Comparison of ENCODE assay signal across 16 mouse cellular contexts in genomic region chr19:43613293-43614130, GRCm38 (mm10). TPM values are rescaled to one million over a fixed set of nuclear protein-coding genes. Genes with fewer than 3 reads are reported as not detected.
DNase-seq lines count a peak whose midpoint lies in the region; ATAC-seq lines count a peak whose summit lies in the region.
"Had no signal": no experiment of that assay in that cellular context is flagged by ENCODE, and none has a peak within 500 bp of the region (broad histone marks: within the 10 kb centered on the region; RNA-seq: fewer than 3 reads in every experiment).

No protein-coding gene starts in this region.

- H3K4me3 ChIP-seq in heart, embryonic 13.5 days, result peak overlapping the region; percentile 45; the same call in 1 of the 2 replicates
- H3K4me3 ChIP-seq in forebrain, embryonic 13.5 days, result peak overlapping the region; percentile 48
- H3K4me3 ChIP-seq in midbrain, embryonic 11.5 days (ENCODE audit: low read depth, low read length), result peak overlapping the region; percentile 33; the same call in 1 of the 2 replicates

- no peak overlapping the region for H3K27ac ChIP-seq in heart, embryonic 13.5 days (replicated peaks)
- H3K27ac ChIP-seq in forebrain, embryonic 13.5 days, result no peak overlapping the region
- H3K27ac ChIP-seq in midbrain, embryonic 11.5 days (ENCODE audit: low read depth, low read length), result no peak overlapping the region
- H3K27ac ChIP-seq: limb, embryonic 12.5 days; neural tube, embryonic 12.5 days had no signal

- H3K4me1 ChIP-seq in heart, embryonic 13.5 days, result peaks cover 40% of the 10 kb centered on the region
- H3K4me1 ChIP-seq in forebrain, embryonic 13.5 days, result peaks cover 61% of the 10 kb centered on the region
- H3K4me1 ChIP-seq in midbrain, embryonic 11.5 days (ENCODE audit: control insufficient read depth, insufficient read depth, low read length), result peaks cover 32% of the 10 kb centered on the region

- no peak overlapping the region for H3K4me2 ChIP-seq in heart, embryonic 13.5 days
- peak overlapping the region; percentile 75 for H3K4me2 ChIP-seq in forebrain, embryonic 13.5 days
- H3K4me2 ChIP-seq in midbrain, embryonic 11.5 days, result no peak overlapping the region

- H3K9ac ChIP-seq in heart, embryonic 13.5 days, result no peak overlapping the region
- peak overlapping the region; percentile 74 for H3K9ac ChIP-seq in forebrain, embryonic 13.5 days
- no peak overlapping the region for H3K9ac ChIP-seq in midbrain, embryonic 11.5 days (ENCODE audit: low read length)
- H3K9ac ChIP-seq: neural tube, embryonic 12.5 days had no signal

- 3% methylated on average over 26 of the region's 26 CpGs for WGBS in heart, embryonic 13.5 days
- 3% methylated on average over 26 of the region's 26 CpGs for WGBS in forebrain, embryonic 13.5 days
- 1% methylated on average over 26 of the region's 26 CpGs for WGBS in midbrain, embryonic 11.5 days

- no peak for ATAC-seq in heart, embryonic 13.5 days (ENCODE audit: extremely low read depth, insufficient number of reproducible peaks, low FRiP score, low TSS enrichment)
- ATAC-seq in forebrain, embryonic 13.5 days, result no peak
- no peak for ATAC-seq in midbrain, embryonic 11.5 days (ENCODE audit: low FRiP score)
- ATAC-seq: Patski had no signal

- peaks cover 99% of the 10 kb centered on the region for H3K27me3 ChIP-seq in heart, embryonic 13.5 days (replicated peaks)
- H3K27me3 ChIP-seq in forebrain, embryonic 13.5 days, result peaks cover 76% of the 10 kb centered on the region
- H3K27me3 ChIP-seq in midbrain, embryonic 11.5 days (ENCODE audit: control insufficient read depth, insufficient read depth, low read length), result peaks cover 90% of the 10 kb centered on the region
- H3K27me3 ChIP-seq: Patski had no signal

- no peaks in the 10 kb centered on the region for H3K36me3 ChIP-seq in heart, embryonic 13.5 days
- H3K36me3 ChIP-seq in forebrain, embryonic 13.5 days (ENCODE audit: poor library complexity, severe bottlenecking), result no peaks in the 10 kb centered on the region
- H3K36me3 ChIP-seq in midbrain, embryonic 11.5 days (ENCODE audit: control insufficient read depth, insufficient read depth, low read length), result no peaks in the 10 kb centered on the region
- H3K36me3 ChIP-seq: limb, embryonic 12.5 days; neural tube, embryonic 12.5 days had no signal

- H3K9me3 ChIP-seq in heart, embryonic 13.5 days, result no peaks in the 10 kb centered on the region
- no peaks in the 10 kb centered on the region for H3K9me3 ChIP-seq in forebrain, embryonic 13.5 days (replicated peaks)
- no peaks in the 10 kb centered on the region for H3K9me3 ChIP-seq in midbrain, embryonic 11.5 days (ENCODE audit: control insufficient read depth, low read length)
- H3K9me3 ChIP-seq: limb, embryonic 12.5 days; neural tube, embryonic 12.5 days had no signal

- DNase-seq in heart, postnatal 4 days, result no peak
- peak; percentile 41 for DNase-seq in ZHBTc4 (ENCODE audit: low read depth, low spot score)
- DNase-seq in midbrain, embryonic 11.5 days (ENCODE audit: low spot score, missing footprints), result peak; percentile 95
- no peak for DNase-seq in layer of hippocampus, adult 18-20 months (ENCODE audit: low spot score in 2 of 2)
- DNase-seq in adrenal gland, postnatal 4 days (ENCODE audit: low spot score in 2 of 2), result no peak
- DNase-seq in ovary, postnatal 14 days (ENCODE audit: low spot score), result no peak
- DNase-seq: cerebellum, adult 9-10 months; lung, postnatal 36 days; right cerebral cortex, postnatal 14 days had no signal

RNA-seq across cellular contexts. Expression of gene Nkx2-3, which starts 1.4 kb away (rescaled TPM):
- 0.06 TPM in 1 of 2 replicates, not detected in the other for polyA plus RNA-seq in heart, embryonic 13.5 days (2015; fragmentation: Nextera tagmentation; extraction: Ambion mirVana)
- total RNA-seq in heart, postnatal 4 days (2021), result not detected
- polyA plus RNA-seq in forebrain, embryonic 13.5 days (2015; fragmentation: Nextera tagmentation; extraction: Ambion mirVana), result 4.8 and 5.2 TPM in 2 replicates
- polyA plus RNA-seq in midbrain, embryonic 11.5 days (2014; fragmentation: Nextera tagmentation; extraction: Ambion mirVana), result 0.60 and 0.77 TPM in 2 replicates
- not detected for total RNA-seq in layer of hippocampus, adult 18-20 months (2021)
- total RNA-seq in adrenal gland, postnatal 4 days (2021), result under 1 TPM in 1 of 2 experiments, not detected in 1; 0.28 TPM
- total RNA-seq: gastrocnemius, postnatal 4 days; heart, postnatal 36 days had no signal
- polyA plus RNA-seq: limb, embryonic 12.5 days; neural tube, embryonic 12.5 days had no signal

Comparison
In these comparisons a context has a peak if more than half of its experiments do, and no peak if none do; other contexts are left out.
1. DNase-seq: peak in ZHBTc4 (single experiment) and midbrain, embryonic 11.5 days (single experiment); none in heart, postnatal 4 days (single experiment), layer of hippocampus, adult 18-20 months (0 of 2), adrenal gland, postnatal 4 days (0 of 2) and ovary, postnatal 14 days (single experiment).
2. Peak in every context shown above with its lines, with median percentiles within 50 percentile points of each other: H3K4me3 ChIP-seq.